Mouse (Mus musculus) heart, embryonic 11.5 days (tissue): ENCODE results near the gene Nupr1l. TPM values are rescaled to one million over a fixed set of nuclear protein-coding genes. Genes with fewer than 3 reads are reported as not detected.
A peak's percentile ranks its signal among the peaks of the same experiment; 100 is the strongest.

ENCODE experiments used
- ATAC-seq: fragments of 200-750 bp; cut with Nextera tagmentation; replicated peaks from 2 replicates; pipeline ENCODE4 v1.8.0; 2017; ENCODE audit warnings: moderate library complexity; ENCODE audit not compliant: insufficient number of reproducible peaks, low FRiP score, low TSS enrichment
- H3K27ac ChIP-seq: fragments of 300-500 bp; sonication (generic); 2 replicates; pipeline ENCODE4 v1.5.1; 2014; ENCODE audit warnings: mild to moderate bottlenecking, low read depth, low read length
- H3K27me3 ChIP-seq: fragments of 300-500 bp; sonication (generic); 2 replicates; pipeline ENCODE4 v1.6.1; 2014; ENCODE audit warnings: mild to moderate bottlenecking, low read length, mixed read lengths; ENCODE audit not compliant: control insufficient read depth, insufficient read depth
- H3K36me3 ChIP-seq: fragments of 300-500 bp; sonication (generic); 2 replicates; pipeline ENCODE4 v1.6.1; 2014; ENCODE audit warnings: mild to moderate bottlenecking, low read length, moderate library complexity, mixed read lengths; ENCODE audit not compliant: control insufficient read depth, insufficient read depth
- H3K4me1 ChIP-seq: fragments of 300-500 bp; sonication (generic); 2 replicates; pipeline ENCODE4 v1.6.1; 2014; ENCODE audit warnings: low read length; ENCODE audit not compliant: control insufficient read depth, insufficient read depth
- H3K4me2 ChIP-seq: fragments of 300-500 bp; sonication (generic); 2 replicates; pipeline ENCODE4 v1.6.1; 2014; ENCODE audit warnings: mild to moderate bottlenecking, moderate library complexity
- H3K4me3 ChIP-seq: fragments of 300-500 bp; sonication (generic); 2 replicates; pipeline ENCODE4 v1.5.1; 2014; ENCODE audit warnings: low read depth, low read length
- H3K9ac ChIP-seq: fragments of 300-500 bp; sonication (generic); 2 replicates; pipeline ENCODE4 v1.6.1; 2014; ENCODE audit warnings: mild to moderate bottlenecking, low read depth, low read length, moderate library complexity
- H3K9me3 ChIP-seq: fragments of 300-500 bp; sonication (generic); replicated peaks from 2 replicates; pipeline ENCODE4 v1.6.1; 2016; ENCODE audit warnings: low read length; ENCODE audit not compliant: control insufficient read depth
- WGBS: fragments of 180-500 bp; shearing (Covaris S2); extraction: QIAGEN DNeasy Blood & Tissue Kit; methylation state at CpG from one replicate; pipeline ENCODE4 v1.1.7; 2014; ENCODE audit not compliant: insufficient replicate concordance; 5-methylcytosine and 5-hydroxymethylcytosine counted together
- polyA plus RNA-seq: library from polyadenylated mRNA; unstranded; fragments of >200 nt; fragmentation: Nextera tagmentation; extraction: Ambion mirVana; gene quantifications from 2 replicates; pipeline ENCODE4 v1.2.1, GENCODE M21; 2014

The Nupr1l gene
- polyA plus RNA-seq: 1.0 and 2.4 TPM in 2 replicates

GRCm38 (mm10) chr5:129908242-129908965 is at the start of gene Nupr1l:
Gene Nupr1l, plus strand, starts transcription at chr5:129908540.
- Histone ChIP-seq H3K4me3 (peak within 1 kb of the TSS; percentile 61), H3K27ac (peak within 1 kb of the TSS; percentile 82), H3K36me3 (no peaks in the 10 kb centered on the region), H3K4me1 (no peaks in the 10 kb centered on the region), H3K9me3 (no peaks in the 10 kb centered on the region), H3K4me2 (peak within 1 kb of the TSS; percentile 90), H3K27me3 (no peaks in the 10 kb centered on the region), H3K9ac (peak within 1 kb of the TSS; percentile 82)
- under 1% methylated on average over 63 of the region's 63 CpGs for WGBS
- ATAC-seq: peak; percentile 97

DNA sequence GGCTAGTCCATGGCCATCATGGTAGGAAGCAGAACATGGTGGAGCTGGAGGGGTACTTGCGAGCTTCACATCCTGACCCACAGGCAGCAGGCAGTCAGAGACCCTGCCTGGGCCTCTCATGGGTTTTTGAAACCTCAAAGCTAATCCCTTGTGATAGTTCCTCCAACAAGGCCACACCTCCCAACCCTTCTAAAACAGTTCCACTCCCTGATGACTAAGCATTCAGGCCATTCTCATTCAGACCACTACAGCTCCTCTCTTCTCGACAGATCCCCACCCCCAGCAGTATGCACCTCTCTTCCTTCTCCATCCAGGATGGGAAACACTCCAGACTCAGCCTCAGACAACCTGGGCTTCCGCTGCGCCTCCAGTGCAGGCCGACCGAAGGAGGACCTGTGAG is 46.0 kb upstream of the Nupr1l start:
- Histone ChIP-seq H3K27me3 (no peaks in the 10 kb centered on the region), H3K36me3 (peaks cover 10% of the 10 kb centered on the region), H3K27ac (no peak overlapping the region), H3K4me3 (no peak overlapping the region), H3K9ac (no peak overlapping the region), H3K4me1 (no peaks in the 10 kb centered on the region), H3K9me3 (no peaks in the 10 kb centered on the region), H3K4me2 (no peak overlapping the region)
- WGBS: 98% methylated on average over 6 of the region's 6 CpGs
- no peak for ATAC-seq

DNA sequence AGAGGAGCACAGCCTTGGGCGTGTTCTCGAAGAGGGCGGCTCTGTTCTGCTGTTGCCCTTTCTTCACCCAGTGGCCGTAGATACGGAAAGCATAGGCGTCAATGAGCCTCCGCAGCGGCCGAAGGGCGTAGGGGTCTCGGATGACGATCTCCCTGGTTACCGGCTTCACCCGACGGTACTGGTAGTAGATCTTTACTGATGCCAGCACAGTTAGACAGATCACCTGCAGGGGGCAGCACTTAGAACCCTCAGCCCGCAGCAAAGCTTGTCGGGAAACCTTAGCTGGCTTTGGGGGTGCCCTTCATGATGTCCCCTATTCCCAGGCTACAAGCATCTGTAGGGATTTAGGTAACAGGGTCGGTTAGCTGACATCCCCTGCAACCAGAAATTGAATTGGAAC is 43.9 kb upstream of the Nupr1l start:
- 0 out of 2 replicates have a peak overlapping the region, but pooled peaks have one; percentile 1 for H3K9ac ChIP-seq

DNA sequence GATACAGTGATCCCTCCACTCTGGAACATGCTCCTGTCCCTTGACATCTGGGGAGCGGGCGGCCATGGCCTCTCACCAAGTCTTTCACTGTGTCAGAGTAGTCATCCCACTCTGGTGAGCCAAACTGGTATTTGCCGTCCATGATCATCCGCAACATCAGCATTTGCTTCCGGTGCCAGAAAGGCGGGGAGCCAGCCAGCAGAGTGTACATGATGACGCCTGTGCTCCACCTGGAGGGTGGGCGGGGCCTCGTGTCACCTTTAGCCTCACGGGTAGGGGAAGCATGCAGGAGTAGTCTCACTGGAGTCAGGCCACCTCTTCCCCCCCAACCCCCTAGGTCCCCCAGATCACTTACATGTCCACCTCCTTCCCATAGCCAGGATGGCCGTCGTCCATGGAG is 42.5 kb upstream of the Nupr1l start:
- no peaks in the 10 kb centered on the region for H3K27me3 ChIP-seq
- H3K4me3 ChIP-seq: no peak overlapping the region
- H3K9me3 ChIP-seq: no peaks in the 10 kb centered on the region
- H3K27ac ChIP-seq: no peak overlapping the region
- 81% methylated on average over 12 of the region's 12 CpGs for WGBS
- no peaks in the 10 kb centered on the region for H3K4me1 ChIP-seq
- no peak overlapping the region for H3K4me2 ChIP-seq
- H3K36me3 ChIP-seq: peaks cover 8% of the 10 kb centered on the region
- no peak for ATAC-seq
- no peak overlapping the region for H3K9ac ChIP-seq

More for the DNA sequence above, 43.9 kb upstream of the Nupr1l start:
- no peak for ATAC-seq
- H3K4me1 ChIP-seq: no peaks in the 10 kb centered on the region
- WGBS: 9% methylated on average over 18 of the region's 18 CpGs
- no peak overlapping the region for H3K27ac ChIP-seq
- H3K4me2 ChIP-seq: peak overlapping the region; percentile 45
- no peaks in the 10 kb centered on the region for H3K27me3 ChIP-seq
- H3K36me3 ChIP-seq: peaks cover 8% of the 10 kb centered on the region
- H3K4me3 ChIP-seq: no peak overlapping the region
- H3K9me3 ChIP-seq: no peaks in the 10 kb centered on the region

- Histone ChIP-seq H3K36me3 (no peaks in the 10 kb centered on the region), H3K27me3 (no peaks in the 10 kb centered on the region), H3K4me1 (no peaks in the 10 kb centered on the region), H3K4me2 (no peak overlapping the region), H3K9ac (no peak overlapping the region), H3K27ac (no peak overlapping the region), H3K4me3 (no peak overlapping the region), H3K9me3 (no peaks in the 10 kb centered on the region)
- WGBS: 80% methylated on average over 19 of the region's 19 CpGs
- no peak for ATAC-seq
These were observed 38.9 kb upstream of the Nupr1l start for GRCm38 (mm10) chr5:129869238-129869995.

DNA sequence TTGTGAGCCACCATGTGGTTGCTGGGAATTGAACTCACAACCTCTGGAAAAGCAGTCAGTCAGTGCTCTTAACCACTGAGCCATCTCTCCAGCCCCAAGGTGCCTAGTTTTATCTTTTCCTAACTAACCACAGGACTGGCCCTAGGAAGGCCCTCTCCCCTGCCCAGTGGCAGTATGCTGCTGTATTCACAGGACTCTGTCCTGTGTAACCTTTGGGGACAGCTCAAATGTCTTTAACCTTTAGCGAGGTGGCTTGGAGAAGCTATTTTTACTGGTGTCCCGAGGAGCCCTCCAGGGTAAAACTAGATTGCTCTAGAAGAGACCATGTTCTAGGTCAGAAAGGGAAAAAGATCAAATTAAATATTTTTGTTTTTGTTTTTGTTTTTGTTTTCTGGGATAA is 37.1 kb upstream of the Nupr1l start:
- Histone ChIP-seq H3K9me3 (no peaks in the 10 kb centered on the region), H3K4me1 (no peaks in the 10 kb centered on the region), H3K9ac (no peak overlapping the region), H3K4me2 (no peak overlapping the region), H3K27ac (no peak overlapping the region), H3K36me3 (no peaks in the 10 kb centered on the region), H3K4me3 (no peak overlapping the region), H3K27me3 (no peaks in the 10 kb centered on the region)
- ATAC-seq: no peak
- 76% methylated on average over 2 of the region's 2 CpGs for WGBS

DNA sequence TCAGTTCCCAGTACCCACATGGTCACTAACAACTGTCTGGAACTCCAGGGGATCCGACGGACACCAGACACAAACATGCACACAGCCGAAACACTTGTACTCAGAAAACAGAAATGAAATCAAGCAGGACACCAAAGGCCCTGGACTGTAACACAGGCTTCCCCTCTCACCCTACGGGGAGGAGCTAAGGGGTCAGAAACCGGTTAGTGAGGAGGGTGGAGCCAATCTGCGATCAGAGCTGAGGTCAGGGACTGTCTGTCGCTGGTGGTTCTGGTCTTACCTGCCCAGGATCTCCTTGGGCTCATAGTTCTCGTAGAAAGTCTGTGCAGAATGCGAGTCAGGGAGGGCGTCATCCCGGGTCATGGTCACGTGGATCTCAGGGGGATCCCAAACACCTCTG is 34.4 kb upstream of the Nupr1l start:
- 80% methylated on average over 12 of the region's 12 CpGs for WGBS
- H3K4me1 ChIP-seq: peaks cover 8% of the 10 kb centered on the region
- H3K36me3 ChIP-seq: no peaks in the 10 kb centered on the region
- H3K4me3 ChIP-seq: no peak overlapping the region
- H3K27me3 ChIP-seq: no peaks in the 10 kb centered on the region
- ATAC-seq: no peak
- no peak overlapping the region for H3K9ac ChIP-seq
- H3K4me2 ChIP-seq: no peak overlapping the region
- no peak overlapping the region for H3K27ac ChIP-seq
- H3K9me3 ChIP-seq: no peaks in the 10 kb centered on the region

- Histone ChIP-seq H3K27ac (no peak overlapping the region), H3K27me3 (no peaks in the 10 kb centered on the region), H3K36me3 (no peaks in the 10 kb centered on the region; the same call in 1 of the 2 replicates), H3K9me3 (no peaks in the 10 kb centered on the region), H3K9ac (no peak overlapping the region), H3K4me2 (no peak overlapping the region), H3K4me1 (peaks cover 8% of the 10 kb centered on the region), H3K4me3 (no peak overlapping the region)
- no peak for ATAC-seq
- WGBS: 75% methylated on average over 11 of the region's 11 CpGs
These were observed 33.2 kb upstream of the Nupr1l start for GRCm38 (mm10) chr5:129875098-129875497.
